Mouse (Mus musculus): ENCODE results near the gene Fam198b.

DNA sequence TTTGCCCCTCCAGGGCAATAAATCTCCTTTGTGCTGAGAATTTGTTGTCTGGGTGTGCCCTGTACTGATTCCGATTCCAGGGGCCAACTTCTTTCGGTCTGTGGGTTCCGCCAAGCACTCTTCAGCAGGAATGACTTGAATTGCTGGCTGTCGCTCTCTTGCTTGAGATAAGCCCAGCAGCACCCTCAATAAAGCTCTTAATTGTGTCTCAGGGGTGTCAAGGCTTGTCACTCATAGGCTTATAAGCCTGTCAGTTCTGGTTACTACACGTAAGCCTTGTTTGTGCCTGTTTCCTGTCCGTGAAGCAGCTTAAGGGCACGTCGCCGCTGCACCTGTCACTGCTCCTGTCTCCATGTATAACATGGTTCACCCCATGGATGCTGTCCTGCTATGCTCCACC is 5.1 kb upstream of the Fam198b start:
- TF ChIP-seq CTCF (IDR thresholded peaks at IDR 0.05; ENCODE audit: extremely low read depth, insufficient read depth, insufficient read length, insufficient replicate concordance) (no peak), POLR2A (IDR thresholded peaks at IDR 0.05; ENCODE audit: low read depth, low read length) (no peak)

Data from spleen, adult 2 months (tissue).